Comparison of ENCODE assay signal across 8 mouse cellular contexts in the genomic region with DNA sequence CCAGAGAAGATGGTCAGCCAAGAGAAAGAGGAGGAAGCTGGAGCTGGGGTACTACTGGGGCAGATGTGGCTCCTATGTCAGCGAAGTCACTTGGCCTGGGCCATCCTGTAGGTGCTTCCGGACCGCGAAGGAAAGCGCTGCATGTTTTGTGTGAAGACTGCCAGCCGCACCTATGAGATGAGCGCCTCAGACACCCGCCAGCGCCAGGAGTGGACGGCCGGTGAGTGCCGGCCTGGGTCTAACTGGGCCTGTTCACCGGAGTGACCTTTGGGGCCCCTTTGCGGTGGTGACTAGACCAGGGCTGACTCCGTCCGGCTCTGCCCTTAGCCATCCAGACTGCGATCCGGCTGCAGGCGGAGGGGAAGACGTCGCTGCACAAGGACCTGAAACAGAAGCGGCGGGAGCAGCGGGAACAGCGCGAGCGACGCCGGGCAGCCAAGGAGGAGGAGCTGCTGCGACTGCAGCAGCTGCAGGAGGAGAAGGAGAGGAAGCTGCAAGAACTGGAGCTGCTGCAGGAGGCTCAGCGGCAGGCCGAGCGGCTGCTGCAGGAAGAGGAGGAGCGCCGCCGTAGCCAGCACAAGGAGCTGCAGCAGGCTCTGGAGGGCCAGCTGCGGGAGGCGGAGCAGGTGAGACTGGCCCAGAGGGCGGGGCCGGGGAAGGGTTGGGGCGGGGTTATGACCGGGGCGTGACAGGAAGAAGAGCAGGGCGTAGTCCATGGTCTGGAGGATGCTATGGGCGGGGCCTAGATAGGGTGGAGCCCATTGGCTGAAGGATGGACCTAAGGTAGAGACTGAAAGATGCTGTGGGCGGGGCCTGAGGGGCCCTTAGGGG. TPM values are rescaled to one million over a fixed set of nuclear protein-coding genes. Genes with fewer than 3 reads are reported as not detected.
DNase-seq lines count a peak whose midpoint lies in the region; ATAC-seq and TF ChIP-seq lines count a peak whose summit lies in the region.

No protein-coding gene starts in this region.

- peak overlapping the region; percentile 85 for H3K4me2 ChIP-seq in lung, postnatal 0 days (replicated peaks; ENCODE audit: low read depth, low read length)

- 1% methylated on average over 46 of the region's 46 CpGs for WGBS in lung, postnatal 0 days

- H3K36me3 ChIP-seq in lung, postnatal 0 days (ENCODE audit: insufficient read depth, low read length): no peaks in the 10 kb centered on the region

- no peaks in the 10 kb centered on the region for H3K9me3 ChIP-seq in lung, postnatal 0 days (ENCODE audit: low read length)

- TF ChIP-seq CTCF in lung, postnatal 0 days (IDR thresholded peaks at IDR 0.05): peak; percentile 49; the same call in 1 of the 2 replicates

- ATAC-seq in hematopoietic stem cell, adult 5-6 weeks (replicated peaks in 1 of 2; ENCODE audit: insufficient read depth in 1 of 2, low FRiP score in 2 of 2, low TSS enrichment in 1 of 2, low read depth in 1 of 2, poor library complexity in 2 of 2, severe bottlenecking in 2 of 2): peak; percentile 78 to 79
- ATAC-seq in lung, postnatal 0 days: peak; percentile 94

- no peak overlapping the region; the same call in 1 of the 2 replicates for H3K27ac ChIP-seq in lung, postnatal 0 days (ENCODE audit: low read length)

- H3K27me3 ChIP-seq in lung, postnatal 0 days (replicated peaks; ENCODE audit: insufficient read depth, low read length): no peaks in the 10 kb centered on the region

- no peak overlapping the region; the same call in 1 of the 2 replicates for H3K9ac ChIP-seq in lung, postnatal 0 days (replicated peaks; ENCODE audit: low read depth)

- peaks cover 10% of the 10 kb centered on the region; the same call in 1 of the 2 replicates for H3K4me1 ChIP-seq in lung, postnatal 0 days (ENCODE audit: insufficient read depth, low read depth, low read length)

- no peak for TF ChIP-seq EP300 in lung, postnatal 0 days (IDR thresholded peaks at IDR 0.05)

- peak overlapping the region; percentile 42 for H3K4me3 ChIP-seq in lung, postnatal 0 days (ENCODE audit: low read depth, low read length)

- DNase-seq in MN1 (ENCODE audit: low spot score): peak; percentile 97
- DNase-seq in cerebellum, adult 9-10 months: peak; percentile 95
- DNase-seq in forelimb bud, embryonic 11.5 days (ENCODE audit: low read depth, low spot score): peak; percentile 83
- DNase-seq in layer of hippocampus, postnatal 10 days (ENCODE audit: low spot score in 2 of 2): peak; percentile 64 to 80
- DNase-seq in lung, postnatal 0 days (ENCODE audit: low spot score): peak; percentile 96
- DNase-seq in ovary, postnatal 10 days (ENCODE audit: low spot score): peak; percentile 49
- peak; percentile 96 for DNase-seq in thymus, postnatal 0 days (ENCODE audit: low spot score)

RNA-seq across cellular contexts. Expression of a gene that starts 8.7 kb away (rescaled TPM):
- 2.2 and 3.8 TPM in 2 replicates for total RNA-seq in hematopoietic stem cell, adult 5-6 weeks (2017)
- total RNA-seq in layer of hippocampus, postnatal 10 days (2021): 10 to 100 TPM; 25.8 to 29.0 TPM
- polyA plus RNA-seq in lung, postnatal 0 days (2015; fragmentation: Nextera tagmentation; extraction: Ambion mirVana): 2.4 and 3.0 TPM in 2 replicates
- polyA plus RNA-seq in thymus, postnatal 0 days (2015; fragmentation: Nextera tagmentation; extraction: Ambion mirVana): 2.3 and 3.0 TPM in 2 replicates

RNA-seq across cellular contexts. Expression of a gene that starts 16.2 kb away (rescaled TPM):
- total RNA-seq in hematopoietic stem cell, adult 5-6 weeks (2017): 113 and 137 TPM in 2 replicates
- total RNA-seq in layer of hippocampus, postnatal 10 days (2021): 1 to 10 TPM; 6.4 to 7.1 TPM
- 5.8 and 6.2 TPM in 2 replicates for polyA plus RNA-seq in lung, postnatal 0 days (2015; fragmentation: Nextera tagmentation; extraction: Ambion mirVana)
- 201 and 234 TPM in 2 replicates for polyA plus RNA-seq in thymus, postnatal 0 days (2015; fragmentation: Nextera tagmentation; extraction: Ambion mirVana)

RNA-seq across cellular contexts. Expression of a gene that starts 46.8 kb away (rescaled TPM):
- total RNA-seq in hematopoietic stem cell, adult 5-6 weeks (2017): 12.9 and 26.0 TPM in 2 replicates
- total RNA-seq in layer of hippocampus, postnatal 10 days (2021): 10 to 100 TPM; 76.1 to 80.4 TPM
- polyA plus RNA-seq in lung, postnatal 0 days (2015; fragmentation: Nextera tagmentation; extraction: Ambion mirVana): 18.7 and 20.2 TPM in 2 replicates
- polyA plus RNA-seq in thymus, postnatal 0 days (2015; fragmentation: Nextera tagmentation; extraction: Ambion mirVana): 15.0 and 17.8 TPM in 2 replicates

Comparison
In these comparisons a context has a peak if more than half of its experiments do, and no peak if none do; other contexts are left out.
1. RNA of a gene that starts 16.2 kb away (total RNA-seq): 113 to 137 TPM in hematopoietic stem cell, adult 5-6 weeks; 6.4 to 7.1 TPM in layer of hippocampus, postnatal 10 days; every median in the first group is over 10 times any median in the second.
2. Peak in every context shown above with its lines, with median percentiles within 50 percentile points of each other: DNase-seq.